Mouse (Mus musculus): ENCODE results near the gene Adcy1.

Adcy1 gene

GRCm38 (mm10) chr11:7134319-7134718 is 71.0 kb downstream of the Adcy1 start:
- no peak for DNase-seq (ENCODE audit: low read depth, low spot score)

- no peak for DNase-seq (ENCODE audit: low read depth, low spot score)
These were observed 72.0 kb downstream of the Adcy1 start for GRCm38 (mm10) chr11:7135301-7135700.

GRCm38 (mm10) chr11:7135763-7136162 is 72.5 kb downstream of the Adcy1 start:
- no peak for DNase-seq (ENCODE audit: low read depth, low spot score)

GRCm38 (mm10) chr11:7136246-7136855 is 73.1 kb downstream of the Adcy1 start:
- DNase-seq (ENCODE audit: low read depth, low spot score) = no peak

GRCm38 (mm10) chr11:7138370-7138769 is 75.1 kb downstream of the Adcy1 start:
- no peak for DNase-seq (ENCODE audit: low read depth, low spot score)

- DNase-seq (ENCODE audit: low read depth, low spot score) = peak; percentile 65
These were observed 77.2 kb downstream of the Adcy1 start for GRCm38 (mm10) chr11:7140449-7140848.

GRCm38 (mm10) chr11:7142725-7143124 is 79.4 kb downstream of the Adcy1 start:
- DNase-seq (ENCODE audit: low read depth, low spot score) = peak; percentile 14

GRCm38 (mm10) chr11:7144369-7144768 is 81.1 kb downstream of the Adcy1 start:
- DNase-seq (ENCODE audit: low read depth, low spot score) = peak; percentile 33

- no peak for DNase-seq (ENCODE audit: low read depth, low spot score)
These were observed 81.9 kb downstream of the Adcy1 start for GRCm38 (mm10) chr11:7145221-7145620.

- no peak for DNase-seq (ENCODE audit: low read depth, low spot score)
These were observed 84.2 kb downstream of the Adcy1 start for GRCm38 (mm10) chr11:7147536-7147935.

GRCm38 (mm10) chr11:7147945-7148344 is 84.7 kb downstream of the Adcy1 start:
- no peak for DNase-seq (ENCODE audit: low read depth, low spot score)

GRCm38 (mm10) chr11:7149471-7149870 is 86.2 kb downstream of the Adcy1 start:
- DNase-seq (ENCODE audit: low read depth, low spot score) = no peak

- no peak for DNase-seq (ENCODE audit: low read depth, low spot score)
These were observed 87.2 kb downstream of the Adcy1 start for GRCm38 (mm10) chr11:7150511-7150910.

- no peak for DNase-seq (ENCODE audit: low read depth, low spot score)
These were observed 89.1 kb downstream of the Adcy1 start for GRCm38 (mm10) chr11:7152371-7152770.

- no peak for DNase-seq (ENCODE audit: low read depth, low spot score)
These were observed 89.8 kb downstream of the Adcy1 start for GRCm38 (mm10) chr11:7153081-7153480.

- DNase-seq (ENCODE audit: low read depth, low spot score) = no peak
These were observed 93.1 kb downstream of the Adcy1 start for GRCm38 (mm10) chr11:7156427-7156826.

GRCm38 (mm10) chr11:7158196-7158595 is 94.9 kb downstream of the Adcy1 start:
- DNase-seq (ENCODE audit: low read depth, low spot score) = no peak

GRCm38 (mm10) chr11:7160146-7160545 is 96.9 kb downstream of the Adcy1 start:
- no peak for DNase-seq (ENCODE audit: low read depth, low spot score)

GRCm38 (mm10) chr11:7160637-7161101 is 97.4 kb downstream of the Adcy1 start:
- DNase-seq (ENCODE audit: low read depth, low spot score) = no peak

GRCm38 (mm10) chr11:7161502-7162174 is 98.3 kb downstream of the Adcy1 start:
- peak; percentile 82 for DNase-seq (ENCODE audit: low read depth, low spot score)

GRCm38 (mm10) chr11:7164416-7164815 is 101.1 kb downstream of the Adcy1 start:
- DNase-seq (ENCODE audit: low read depth, low spot score) = no peak

- no peak for DNase-seq (ENCODE audit: low read depth, low spot score)
These were observed 106.4 kb downstream of the Adcy1 start for GRCm38 (mm10) chr11:7169645-7170044.

- DNase-seq (ENCODE audit: low read depth, low spot score) = no peak
These were observed 110.4 kb downstream of the Adcy1 start for GRCm38 (mm10) chr11:7173664-7174063.

All from ES-CJ7 (cell line).